Mouse (Mus musculus): ENCODE results near the gene Drd5. TPM values are rescaled to one million over a fixed set of nuclear protein-coding genes. Genes with fewer than 3 reads are reported as not detected.
A peak's percentile ranks its signal among the peaks of the same experiment; 100 is the strongest.

Gene Drd5
- polyA plus RNA-seq (2015; fragmentation: Nextera tagmentation; extraction: Ambion mirVana), result not detected in 2 replicates

DNA sequence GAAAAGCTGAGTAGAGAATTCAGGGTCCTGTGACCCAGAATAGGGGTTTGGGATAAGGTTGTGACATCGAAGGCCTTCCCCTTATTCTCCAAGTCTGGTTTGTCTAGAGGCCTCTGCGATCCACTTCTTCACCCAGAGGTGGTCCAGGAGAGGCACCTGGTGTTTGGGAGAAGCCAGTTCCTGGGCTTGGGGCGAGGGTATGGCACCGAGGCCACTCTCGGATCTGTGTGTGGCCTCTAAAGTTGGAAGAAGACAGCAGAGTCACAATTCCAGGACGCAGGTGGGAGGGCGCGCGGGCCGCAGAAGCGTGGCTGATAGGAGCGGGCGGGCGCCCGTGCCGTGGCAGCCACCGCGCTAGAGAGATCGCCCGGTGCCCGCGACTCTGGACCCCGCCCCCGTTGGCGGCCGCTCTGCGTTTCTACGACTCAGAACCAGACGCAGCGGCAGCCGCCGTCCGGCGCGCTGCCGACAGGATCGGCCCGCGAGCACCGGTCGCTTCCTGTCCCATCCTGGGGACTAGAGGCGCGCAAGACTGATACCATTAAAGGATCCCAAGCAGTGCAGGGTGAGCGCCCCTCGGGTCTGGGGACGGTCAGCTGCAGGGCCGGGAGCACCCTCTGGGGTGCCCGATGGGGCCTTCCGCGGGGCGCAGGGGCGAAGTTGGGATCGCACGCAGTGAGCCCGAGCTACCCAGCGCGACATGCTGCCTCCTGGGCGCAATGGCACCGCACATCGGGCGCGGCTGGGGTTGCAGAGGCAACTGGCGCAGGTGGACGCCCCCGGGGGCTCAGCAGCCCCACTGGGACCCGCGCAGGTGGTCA, at the start of gene Drd5:
Gene Drd5 (plus strand): TSS at position 402 of the 821 bp plus-strand sequence.
- 2% methylated on average over 61 of the region's 67 CpGs for WGBS
- ATAC-seq, result no peak
- H3K27me3 ChIP-seq (replicated peaks; ENCODE audit: control insufficient read depth, insufficient read depth, low read length), result peaks cover 32% of the 10 kb centered on the region

DNA sequence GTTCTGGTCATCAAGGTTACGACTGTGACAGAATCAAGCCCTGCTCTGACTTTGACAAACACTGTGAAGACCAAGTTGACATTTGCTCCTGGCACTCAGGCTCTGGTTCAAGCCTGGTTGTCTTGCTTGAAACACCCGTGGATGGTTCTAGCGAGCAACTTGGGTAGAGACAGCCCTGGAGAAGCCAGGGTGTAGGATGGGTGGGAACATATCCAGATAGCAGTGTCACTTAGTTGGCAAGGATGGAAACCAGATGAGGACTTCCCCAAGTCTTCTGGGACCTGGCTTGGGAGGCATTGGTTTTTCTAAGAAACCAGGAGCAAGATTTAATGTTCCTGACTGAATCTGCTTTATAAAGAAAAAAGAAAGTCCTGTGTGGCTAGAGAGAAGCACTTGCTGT, 48.2 kb upstream of the Drd5 start:
- Histone ChIP-seq H3K36me3 (ENCODE audit: control insufficient read depth, insufficient read depth) (peaks cover 40% of the 10 kb centered on the region), H3K9me3 (ENCODE audit: control insufficient read depth) (no peaks in the 10 kb centered on the region), H3K4me3 (ENCODE audit: low read depth, low read length) (no peak overlapping the region), H3K4me2 (replicated peaks; ENCODE audit: low read depth) (no peak overlapping the region), H3K27ac (ENCODE audit: low read depth, low read length) (no peak overlapping the region), H3K4me1 (replicated peaks; ENCODE audit: control insufficient read depth, insufficient read depth, low read length) (no peaks in the 10 kb centered on the region), H3K27me3 (replicated peaks; ENCODE audit: control insufficient read depth, insufficient read depth, low read length) (peaks cover 8% of the 10 kb centered on the region; the same call in 1 of the 2 replicates), H3K9ac (ENCODE audit: low read depth, low read length) (no peak overlapping the region)
- no peak for TF ChIP-seq CTCF (IDR thresholded peaks at IDR 0.05; ENCODE audit: low read depth)
- no peak for ATAC-seq
- 90% methylated on average over 3 of the region's 3 CpGs for WGBS

More for the DNA sequence above, at the start of gene Drd5:
- no peak within 1 kb of the TSS for H3K9ac ChIP-seq (ENCODE audit: low read depth, low read length)
- no peak for TF ChIP-seq CTCF (IDR thresholded peaks at IDR 0.05; ENCODE audit: low read depth)
- H3K36me3 ChIP-seq (ENCODE audit: control insufficient read depth, insufficient read depth), result no peaks in the 10 kb centered on the region
- no peak within 1 kb of the TSS for H3K27ac ChIP-seq (ENCODE audit: low read depth, low read length)
- H3K4me3 ChIP-seq (ENCODE audit: low read depth, low read length), result peak within 1 kb of the TSS; percentile 7; the same call in 1 of the 2 replicates
- H3K9me3 ChIP-seq (ENCODE audit: control insufficient read depth), result no peaks in the 10 kb centered on the region
- no peaks in the 10 kb centered on the region for H3K4me1 ChIP-seq (replicated peaks; ENCODE audit: control insufficient read depth, insufficient read depth, low read length)
- H3K4me2 ChIP-seq (replicated peaks; ENCODE audit: low read depth), result peak within 1 kb of the TSS; percentile 27; the same call in 1 of the 2 replicates

DNA sequence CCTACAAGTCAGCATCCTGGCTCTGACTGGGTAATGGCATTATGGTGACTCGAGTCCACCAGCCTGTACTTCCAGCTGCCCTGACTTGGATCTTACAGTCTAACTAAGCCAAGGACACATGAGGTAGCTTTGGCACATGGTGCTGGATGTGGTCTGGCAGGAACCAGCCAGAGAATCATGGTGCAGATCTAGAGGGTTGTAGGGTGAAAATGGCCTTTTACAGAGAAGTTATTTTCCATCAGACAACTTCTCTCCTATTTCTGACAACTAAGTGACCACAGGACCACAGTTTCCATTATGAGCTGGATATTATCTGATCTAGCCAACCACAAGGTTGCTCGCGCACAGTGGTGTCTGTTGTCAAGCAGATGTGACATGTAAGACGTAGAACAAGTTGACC, 45.3 kb upstream of the Drd5 start:
- H3K4me3 ChIP-seq (ENCODE audit: low read depth, low read length), result no peak overlapping the region
- H3K9me3 ChIP-seq (ENCODE audit: control insufficient read depth), result no peaks in the 10 kb centered on the region
- H3K9ac ChIP-seq (ENCODE audit: low read depth, low read length), result no peak overlapping the region
- no peak overlapping the region for H3K4me2 ChIP-seq (replicated peaks; ENCODE audit: low read depth)
- WGBS, result 95% methylated on average over 4 of the region's 4 CpGs
- TF ChIP-seq CTCF (IDR thresholded peaks at IDR 0.05; ENCODE audit: low read depth), result no peak
- H3K27ac ChIP-seq (ENCODE audit: low read depth, low read length), result no peak overlapping the region
- peaks cover 15% of the 10 kb centered on the region; the same call in 1 of the 2 replicates for H3K36me3 ChIP-seq (ENCODE audit: control insufficient read depth, insufficient read depth)
- no peak for ATAC-seq
- H3K27me3 ChIP-seq (replicated peaks; ENCODE audit: control insufficient read depth, insufficient read depth, low read length), result peaks cover 32% of the 10 kb centered on the region
- H3K4me1 ChIP-seq (replicated peaks; ENCODE audit: control insufficient read depth, insufficient read depth, low read length), result no peaks in the 10 kb centered on the region

DNA sequence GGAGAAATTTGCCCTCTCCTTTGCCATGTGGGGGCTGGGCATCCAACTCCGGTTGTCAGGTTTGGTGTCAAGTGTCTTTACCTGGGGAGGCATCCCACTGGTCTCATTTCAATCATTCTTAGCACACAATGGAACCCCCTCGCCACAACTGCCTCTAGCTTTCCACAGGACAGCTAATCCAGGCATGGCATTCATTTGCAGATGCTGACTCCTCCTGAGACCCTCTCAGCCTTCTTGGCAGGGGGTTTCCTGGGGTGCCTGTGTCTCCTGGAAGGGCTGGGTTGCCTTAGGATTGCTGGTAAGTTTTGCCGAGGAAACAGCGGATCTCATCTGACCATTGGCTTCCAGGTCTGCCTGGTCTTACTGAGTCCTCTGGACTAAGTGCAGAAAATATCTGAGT, 43.4 kb upstream of the Drd5 start, which contains the start of gene Otop1:
Gene Otop1 (plus strand): TSS at position 202 of the 400 bp plus-strand sequence.
- H3K4me1 ChIP-seq (replicated peaks; ENCODE audit: control insufficient read depth, insufficient read depth, low read length), result no peaks in the 10 kb centered on the region
- H3K27me3 ChIP-seq (replicated peaks; ENCODE audit: control insufficient read depth, insufficient read depth, low read length), result peaks cover 41% of the 10 kb centered on the region
- H3K27ac ChIP-seq (ENCODE audit: low read depth, low read length), result no peak within 1 kb of the TSS
- H3K4me2 ChIP-seq (replicated peaks; ENCODE audit: low read depth), result no peak within 1 kb of the TSS
- 12% methylated on average over 4 of the region's 4 CpGs for WGBS
- H3K9me3 ChIP-seq (ENCODE audit: control insufficient read depth), result no peaks in the 10 kb centered on the region
- ATAC-seq, result no peak
- no peak within 1 kb of the TSS for H3K9ac ChIP-seq (ENCODE audit: low read depth, low read length)
- TF ChIP-seq CTCF (IDR thresholded peaks at IDR 0.05; ENCODE audit: low read depth), result no peak
- peaks cover 11% of the 10 kb centered on the region; the same call in 1 of the 2 replicates for H3K36me3 ChIP-seq (ENCODE audit: control insufficient read depth, insufficient read depth)
- H3K4me3 ChIP-seq (ENCODE audit: low read depth, low read length), result no peak within 1 kb of the TSS

DNA sequence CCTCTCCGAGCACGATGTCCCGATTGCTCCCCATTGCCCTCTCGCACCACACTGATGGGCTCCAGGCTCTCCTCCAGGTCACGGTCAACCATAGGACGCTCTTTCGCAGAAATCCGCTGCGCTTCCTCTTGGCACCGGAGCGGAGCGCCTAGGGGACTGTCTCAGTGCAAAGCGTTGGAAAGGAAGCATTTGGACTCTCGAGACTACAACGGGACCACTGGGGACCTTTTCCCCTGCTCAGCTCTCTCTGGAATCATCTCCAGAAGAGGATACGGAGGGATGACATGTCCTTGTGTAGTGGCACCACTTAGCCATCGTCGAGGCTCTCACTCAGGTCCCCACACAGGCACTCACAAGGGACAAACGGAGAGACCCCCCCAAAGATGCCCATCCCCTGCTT, 42.7 kb upstream of the Drd5 start:
- Histone ChIP-seq H3K27me3 (replicated peaks; ENCODE audit: control insufficient read depth, insufficient read depth, low read length) (peaks cover 41% of the 10 kb centered on the region), H3K4me3 (ENCODE audit: low read depth, low read length) (no peak overlapping the region), H3K4me1 (replicated peaks; ENCODE audit: control insufficient read depth, insufficient read depth, low read length) (no peaks in the 10 kb centered on the region), H3K27ac (ENCODE audit: low read depth, low read length) (no peak overlapping the region), H3K9ac (ENCODE audit: low read depth, low read length) (no peak overlapping the region), H3K4me2 (replicated peaks; ENCODE audit: low read depth) (no peak overlapping the region), H3K9me3 (ENCODE audit: control insufficient read depth) (no peaks in the 10 kb centered on the region), H3K36me3 (ENCODE audit: control insufficient read depth, insufficient read depth) (peaks cover 5% of the 10 kb centered on the region; the same call in 1 of the 2 replicates)
- ATAC-seq, result no peak
- 5% methylated on average over 19 of the region's 19 CpGs for WGBS
- TF ChIP-seq CTCF (IDR thresholded peaks at IDR 0.05; ENCODE audit: low read depth), result no peak

DNA sequence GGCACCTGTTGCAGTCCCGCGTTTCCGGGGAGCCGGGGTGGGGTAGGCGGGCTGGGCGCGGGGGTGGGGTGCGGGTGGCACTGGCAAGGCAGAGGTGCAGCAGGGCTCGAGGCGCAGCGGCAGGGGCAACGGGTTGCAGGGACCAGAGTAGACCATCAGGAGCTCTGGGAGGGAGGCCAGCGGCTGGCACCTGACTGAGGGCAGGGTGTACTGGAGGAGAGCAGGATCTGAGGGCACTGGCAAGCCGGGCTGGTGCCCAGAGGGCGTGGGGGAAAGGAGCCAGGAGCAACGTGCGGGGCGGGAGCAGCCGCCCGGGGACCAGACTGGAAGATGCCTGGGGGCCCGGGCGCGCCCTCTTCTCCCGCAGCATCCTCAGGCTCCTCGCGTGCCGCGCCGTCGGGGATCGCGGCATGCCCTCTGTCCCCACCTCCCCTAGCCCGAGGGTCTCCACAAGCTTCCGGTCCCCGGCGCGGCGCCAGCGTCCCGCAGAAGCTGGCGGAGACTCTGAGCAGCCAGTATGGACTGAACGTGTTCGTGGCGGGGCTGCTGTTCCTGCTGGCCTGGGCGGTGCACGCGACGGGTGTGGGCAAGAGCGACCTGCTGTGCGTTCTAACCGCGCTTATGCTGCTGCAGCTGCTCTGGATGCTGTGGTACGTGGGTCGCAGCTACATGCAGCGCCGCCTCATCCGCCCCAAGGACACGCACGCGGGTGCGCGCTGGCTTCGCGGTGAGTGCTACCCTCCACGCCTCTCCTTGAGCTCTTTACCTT, 41.9 kb upstream of the Drd5 start:
- no peak overlapping the region for H3K9ac ChIP-seq (ENCODE audit: low read depth, low read length)
- TF ChIP-seq CTCF (IDR thresholded peaks at IDR 0.05; ENCODE audit: low read depth), result no peak
- H3K4me3 ChIP-seq (ENCODE audit: low read depth, low read length), result peak overlapping the region; percentile 23
- no peaks in the 10 kb centered on the region for H3K9me3 ChIP-seq (ENCODE audit: control insufficient read depth)
- no peak overlapping the region for H3K27ac ChIP-seq (ENCODE audit: low read depth, low read length)
- ATAC-seq, result no peak
- 3% methylated on average over 54 of the region's 65 CpGs for WGBS
- H3K36me3 ChIP-seq (ENCODE audit: control insufficient read depth, insufficient read depth), result no peaks in the 10 kb centered on the region
- no peaks in the 10 kb centered on the region for H3K4me1 ChIP-seq (replicated peaks; ENCODE audit: control insufficient read depth, insufficient read depth, low read length)
- H3K4me2 ChIP-seq (replicated peaks; ENCODE audit: low read depth), result peak overlapping the region; percentile 47
- peaks cover 41% of the 10 kb centered on the region for H3K27me3 ChIP-seq (replicated peaks; ENCODE audit: control insufficient read depth, insufficient read depth, low read length)

Data from intestine, postnatal 0 days (tissue).